ENCODE assay signal across 8 mouse cellular contexts in the genomic region with DNA sequence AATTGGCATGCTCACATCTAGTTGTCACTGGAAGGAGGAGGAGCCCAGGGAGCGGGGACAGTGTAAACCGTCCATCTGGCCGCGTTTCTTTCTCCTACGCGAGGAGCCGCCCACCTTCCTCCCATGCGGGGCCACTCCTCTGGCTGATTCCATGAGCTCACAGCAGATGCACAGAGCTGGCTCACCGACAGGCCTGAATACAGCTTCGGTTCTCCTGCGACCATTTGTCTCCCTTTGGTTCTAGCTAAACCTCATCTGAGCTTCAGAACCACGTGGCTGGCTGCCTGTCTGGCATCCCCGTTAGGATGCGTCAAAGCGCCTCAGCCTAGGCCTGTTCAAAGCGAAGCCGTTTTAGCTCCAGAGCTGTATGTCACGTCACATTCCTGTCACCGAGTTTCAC. TPM values are rescaled to one million over a fixed set of nuclear protein-coding genes. Genes with fewer than 3 reads are reported as not detected.
DNase-seq lines count a peak whose midpoint lies in the region; ATAC-seq and TF ChIP-seq lines count a peak whose summit lies in the region.
"Had no signal": no experiment of that assay in that cellular context is flagged by ENCODE, and none has a peak within 500 bp of the region (broad histone marks: within the 10 kb centered on the region; RNA-seq: fewer than 3 reads in every experiment).

No protein-coding gene starts in this region.

- H3K4me3 ChIP-seq in cerebellum, adult 2 months (replicated peaks; ENCODE audit: insufficient read depth, low read depth, low read length) = no peak overlapping the region
- H3K4me3 ChIP-seq in hindbrain, embryonic 15.5 days = no peak overlapping the region
- no peak overlapping the region for H3K4me3 ChIP-seq in neural tube, embryonic 15.5 days (replicated peaks)
- H3K4me3 ChIP-seq: megakaryocyte, embryonic 14.5 days had no signal

- peaks cover 26% of the 10 kb centered on the region for H3K4me1 ChIP-seq in cerebellum, adult 2 months (ENCODE audit: control insufficient read depth, insufficient read depth, low read length)
- peaks cover 24% of the 10 kb centered on the region for H3K4me1 ChIP-seq in hindbrain, embryonic 15.5 days (replicated peaks)
- H3K4me1 ChIP-seq in neural tube, embryonic 15.5 days = peaks cover 23% of the 10 kb centered on the region
- H3K4me1 ChIP-seq: megakaryocyte, embryonic 14.5 days had no signal

- H3K9ac ChIP-seq in hindbrain, embryonic 15.5 days = no peak overlapping the region
- H3K9ac ChIP-seq in neural tube, embryonic 15.5 days (replicated peaks) = no peak overlapping the region

- H3K36me3 ChIP-seq in hindbrain, embryonic 15.5 days = no peaks in the 10 kb centered on the region
- no peaks in the 10 kb centered on the region for H3K36me3 ChIP-seq in neural tube, embryonic 15.5 days

- 2% methylated on average over 19 of the region's 19 CpGs for WGBS in cerebellum, adult 2 months
- WGBS in hindbrain, embryonic 15.5 days = 16% methylated on average over 19 of the region's 19 CpGs
- 19% methylated on average over 19 of the region's 19 CpGs for WGBS in neural tube, embryonic 15.5 days

- no peak for TF ChIP-seq POLR2A in cerebellum, adult 2 months (IDR thresholded peaks at IDR 0.05; ENCODE audit: borderline replicate concordance, insufficient read depth, low read length)

- H3K4me2 ChIP-seq in hindbrain, embryonic 15.5 days = no peak overlapping the region
- H3K4me2 ChIP-seq in neural tube, embryonic 15.5 days = peak overlapping the region; percentile 5; the same call in 1 of the 2 replicates

- no peaks in the 10 kb centered on the region for H3K9me3 ChIP-seq in hindbrain, embryonic 15.5 days
- no peaks in the 10 kb centered on the region for H3K9me3 ChIP-seq in neural tube, embryonic 15.5 days (replicated peaks)
- H3K9me3 ChIP-seq: megakaryocyte, embryonic 14.5 days had no signal

- peak; percentile 80; the same call in 1 of the 2 replicates for ATAC-seq in hindbrain, embryonic 15.5 days (ENCODE audit: low FRiP score, low read depth)
- ATAC-seq in neural tube, embryonic 15.5 days (ENCODE audit: low FRiP score) = peak; percentile 48
- ATAC-seq in erythroblast, adult 5-6 weeks (replicated peaks; ENCODE audit: low FRiP score, poor library complexity, severe bottlenecking) = no peak

- no peak for TF ChIP-seq CTCF in cerebellum, adult 2 months (IDR thresholded peaks at IDR 0.05; ENCODE audit: borderline replicate concordance, insufficient read depth, low read depth, low read length)

- H3K27me3 ChIP-seq in cerebellum, adult 2 months (ENCODE audit: control insufficient read depth, insufficient read depth, low read length) = no peaks in the 10 kb centered on the region
- H3K27me3 ChIP-seq in hindbrain, embryonic 15.5 days = no peaks in the 10 kb centered on the region
- no peaks in the 10 kb centered on the region for H3K27me3 ChIP-seq in neural tube, embryonic 15.5 days (replicated peaks)

- H3K27ac ChIP-seq in cerebellum, adult 2 months (ENCODE audit: insufficient read depth, low read length) = peak overlapping the region; percentile 76
- peak overlapping the region; percentile 60 for H3K27ac ChIP-seq in hindbrain, embryonic 15.5 days (replicated peaks)
- H3K27ac ChIP-seq in neural tube, embryonic 15.5 days (replicated peaks) = 0 out of 2 replicates have a peak overlapping the region, but pooled peaks have one; percentile 7

- intact Hi-C loops in left cerebral cortex, postnatal 36 days (cut with DNase I) = loop anchor here (2.0 to 5.0 kb wide), 2 partner anchors 53 to 91 kb away; no protein-coding TSS in a partner anchor

- peak; percentile 60 for DNase-seq in adrenal gland, adult 2 months
- peak; percentile 82 to 87 for DNase-seq in cerebellum, adult 2 months
- DNase-seq in frontal cortex, postnatal 14 days (ENCODE audit: low spot score in 2 of 2) = peak; percentile 70 to 79
- DNase-seq in left cerebral cortex, postnatal 36 days (ENCODE audit: low spot score in 2 of 2) = peak; percentile 90 to 93

RNA-seq across cellular contexts. Expression of a gene that starts 53.8 kb away (rescaled TPM):
- total RNA-seq in adrenal gland, adult 2 months (2021) = 1 to 10 TPM; 2.8 to 4.6 TPM
- 1.6 and 2.4 TPM in 2 replicates for polyA plus RNA-seq in adrenal gland, adult 2 months (2012; rRNA removed)
- polyA plus RNA-seq in cerebellum, adult 2 months (2012; rRNA removed) = 103 and 107 TPM in 2 replicates
- polyA plus RNA-seq in hindbrain, embryonic 15.5 days (2015; fragmentation: Nextera tagmentation; extraction: Ambion mirVana) = 21.0 and 29.2 TPM in 2 replicates
- total RNA-seq in left cerebral cortex, postnatal 36 days (2021) = 100 to 1,000 TPM; 222 to 250 TPM
- 24.9 and 29.2 TPM in 2 replicates for polyA plus RNA-seq in neural tube, embryonic 15.5 days (2015; fragmentation: Nextera tagmentation; extraction: Ambion mirVana)
- not detected in 2 replicates for total RNA-seq in erythroblast, adult 5-6 weeks (2015; ENCODE audit: low replicate concordance)
- total RNA-seq in erythroblast, adult 5-6 weeks (2017; ENCODE audit: low replicate concordance) = not detected in 2 replicates

Comparison
In these comparisons a context has a peak if more than half of its experiments do, and no peak if none do; other contexts are left out.
1. H3K27ac ChIP-seq: peak in every context shown above with its lines; median percentile 76 in cerebellum, adult 2 months; 60 in hindbrain, embryonic 15.5 days; 7 in neural tube, embryonic 15.5 days.